Mouse (Mus musculus) bone marrow, adult 2 months (tissue): Measurements from ENCODE around the gene Gm11937. TPM values are rescaled to one million over a fixed set of nuclear protein-coding genes. Genes with fewer than 3 reads are reported as not detected.

Experiments used
- H3K27ac ChIP-seq: fragments of 200-500 bp; 2 replicates; pipeline ENCODE4 v1.5.1; 2012; ENCODE audit warnings: low read depth, mild to moderate bottlenecking, control low read depth, inconsistent platforms, low read length; ENCODE audit not compliant: control insufficient read depth, poor library complexity, insufficient read depth
- H3K4me1 ChIP-seq: fragments of 200-500 bp; 2 replicates; pipeline ENCODE4 v1.6.1; 2011; ENCODE audit warnings: low read length; ENCODE audit not compliant: control insufficient read depth, insufficient read depth
- H3K4me3 ChIP-seq: fragments of 200-500 bp; replicated peaks from 2 replicates; pipeline ENCODE3; 2011; ENCODE audit warnings: mild to moderate bottlenecking, low read depth, low read length, control low read depth; ENCODE audit not compliant: control insufficient read depth
- CTCF ChIP-seq: fragments of 200-500 bp; IDR thresholded peaks from 2 replicates; pipeline ENCODE4 v1.5.1; 2011; ENCODE audit warnings: low read length, control low read depth; ENCODE audit not compliant: control insufficient read depth, insufficient read depth
- POLR2A ChIP-seq: fragments of 200-500 bp; IDR thresholded peaks from 2 replicates; pipeline ENCODE4 v1.6.1; 2011; ENCODE audit warnings: low read depth, mild to moderate bottlenecking, control low read depth, low read length, borderline replicate concordance; ENCODE audit not compliant: control insufficient read depth
- WGBS: fragments of 180-500 bp; shearing (Covaris S2); methylation state at CpG from one replicate; pipeline ENCODE4 v1.1.7; 2018; 5-methylcytosine and 5-hydroxymethylcytosine counted together
- polyA plus RNA-seq: library from polyadenylated mRNA; stranded (reverse); fragments of >200 nt; gene quantifications from 2 replicates; pipeline ENCODE4 v1.2.4, GENCODE M21; 2011; ENCODE audit warnings: low replicate concordance; ENCODE audit not compliant: missing spikeins, insufficient read depth, insufficient read length

Gene Gm11937
- polyA plus RNA-seq, 1 experiment, result not detected

DNA sequence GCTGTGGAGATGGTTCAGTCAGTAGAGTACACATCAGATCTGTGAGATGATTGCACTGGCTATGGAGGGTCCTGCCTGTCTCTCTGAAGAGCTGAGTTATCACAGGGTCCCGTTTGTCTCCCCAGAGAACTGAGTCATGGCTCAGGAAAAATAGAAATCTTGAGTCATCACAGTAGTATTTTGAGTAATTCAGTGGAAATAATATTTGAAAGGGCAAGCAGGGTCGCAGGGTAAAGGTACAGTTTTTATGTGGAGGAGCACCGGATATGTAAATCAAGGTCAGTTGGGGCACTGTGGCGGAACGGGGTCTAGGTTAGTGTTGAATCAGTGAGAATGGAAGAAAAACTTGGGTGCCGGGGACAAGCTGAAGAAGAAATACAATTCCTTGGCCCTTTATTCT, 47.4 kb downstream of the Gm11937 start:
- Histone ChIP-seq H3K4me3 (no peak overlapping the region), H3K4me1 (no peaks in the 10 kb centered on the region), H3K27ac (no peak overlapping the region)
- 73% methylated on average over 6 of the region's 6 CpGs for WGBS
- TF ChIP-seq POLR2A (no peak), CTCF (no peak)

Other genes with a start within 250 kb of the Gm11937 start
- gene Krt28, start 235.3 kb downstream of the Gm11937 start, polyA plus RNA-seq, result not detected in 2 replicates
- not detected in 2 replicates for gene Krt10, start 220.8 kb downstream of the Gm11937 start, polyA plus RNA-seq
- gene Krt12, start 187.9 kb downstream of the Gm11937 start, polyA plus RNA-seq, result not detected in 2 replicates
- gene Krt20, start 172.0 kb downstream of the Gm11937 start, polyA plus RNA-seq, result not detected in 2 replicates
- gene Krt23, start 117.1 kb downstream of the Gm11937 start, polyA plus RNA-seq, result not detected in 2 replicates
- gene Krt39, start 88.9 kb downstream of the Gm11937 start, polyA plus RNA-seq, result not detected in 2 replicates
- not detected in 2 replicates for gene Krt40, start 67.0 kb downstream of the Gm11937 start, polyA plus RNA-seq
- not detected in 2 replicates for gene Krtap3-3, start 59.3 kb downstream of the Gm11937 start, polyA plus RNA-seq
- gene Krtap3-2, start 53.3 kb downstream of the Gm11937 start, polyA plus RNA-seq, result not detected in 2 replicates
- gene Gm11939, start 50.7 kb downstream of the Gm11937 start, polyA plus RNA-seq, result not detected in 2 replicates
- gene Krtap3-1, start 43.6 kb downstream of the Gm11937 start, polyA plus RNA-seq, result not detected in 2 replicates
- 1.5 TPM in 1 of 2 replicates, not detected in the other for gene Krtap1-5, start 29.2 kb downstream of the Gm11937 start, polyA plus RNA-seq
- not detected in 2 replicates for gene Krtap1-4, start 26.5 kb downstream of the Gm11937 start, polyA plus RNA-seq
- not detected in 2 replicates for gene Krtap1-3, start 18.9 kb downstream of the Gm11937 start, polyA plus RNA-seq
- gene Krtap9-3, start 12.1 kb downstream of the Gm11937 start, polyA plus RNA-seq, result not detected in 2 replicates
- gene Gm11938, start 6.9 kb downstream of the Gm11937 start, polyA plus RNA-seq, result not detected in 2 replicates
- gene Krtap2-4, start 4.7 kb upstream of the Gm11937 start, polyA plus RNA-seq, result not detected in 2 replicates
- gene Gm11562, start 10.2 kb upstream of the Gm11937 start, polyA plus RNA-seq, result not detected in 2 replicates
- not detected in 2 replicates for gene Krtap4-1, start 18.0 kb upstream of the Gm11937 start, polyA plus RNA-seq
- gene Krtap4-2, start 24.9 kb upstream of the Gm11937 start, polyA plus RNA-seq, result not detected in 2 replicates
- not detected in 2 replicates for gene Krtap4-7, start 33.9 kb upstream of the Gm11937 start, polyA plus RNA-seq
- not detected in 2 replicates for gene Gm11555, start 40.0 kb upstream of the Gm11937 start, polyA plus RNA-seq
- gene Gm11563, start 48.8 kb upstream of the Gm11937 start, polyA plus RNA-seq, result not detected in 2 replicates
- not detected in 2 replicates for gene Krtap4-6, start 55.8 kb upstream of the Gm11937 start, polyA plus RNA-seq
- not detected in 2 replicates for gene Gm14190, start 80.6 kb upstream of the Gm11937 start, polyA plus RNA-seq
- not detected in 2 replicates for gene Gm14180, start 124.1 kb upstream of the Gm11937 start, polyA plus RNA-seq
- not detected in 2 replicates for gene Gm11595, start 162.7 kb upstream of the Gm11937 start, polyA plus RNA-seq
- not detected in 2 replicates for gene Krtap4-8, start 170.5 kb upstream of the Gm11937 start, polyA plus RNA-seq
- not detected in 2 replicates for gene Krtap4-9, start 175.0 kb upstream of the Gm11937 start, polyA plus RNA-seq
- not detected in 2 replicates for gene Gm11596, start 183.3 kb upstream of the Gm11937 start, polyA plus RNA-seq
- gene Gm11569, start 188.7 kb upstream of the Gm11937 start, polyA plus RNA-seq, result not detected in 2 replicates
- gene Gm11554, start 194.3 kb upstream of the Gm11937 start, polyA plus RNA-seq, result not detected in 2 replicates
- not detected in 2 replicates for gene Krtap4-13, start 199.7 kb upstream of the Gm11937 start, polyA plus RNA-seq
- gene Gm11564, start 205.5 kb upstream of the Gm11937 start, polyA plus RNA-seq, result not detected in 2 replicates
- gene 2300003K06Rik, start 227.9 kb upstream of the Gm11937 start, polyA plus RNA-seq, result not detected in 2 replicates
- not detected in 2 replicates for gene Krtap4-16, start 241.4 kb upstream of the Gm11937 start, polyA plus RNA-seq
- not detected in 2 replicates for gene Gm11568, start 247.7 kb upstream of the Gm11937 start, polyA plus RNA-seq